Mouse (Mus musculus): ENCODE measurements at regions not wholly inside any gene's neighbourhood (a gene's known extent, or its start where the extent isn't known, plus 50 kb on each side); places are given as distances from the start of the nearest gene placed in this dataset.
A peak's percentile ranks its signal among the peaks of the same experiment; 100 is the strongest.

- no peak for DNase-seq (ENCODE audit: low spot score in 2 of 2)
Observed at GRCm38 (mm10) chrX:23499320-23499719, 134.4 kb upstream of the Klhl13 start.

GRCm38 (mm10) chrX:23495199-23495598 is 130.3 kb upstream of the Klhl13 start:
- no peak for DNase-seq (ENCODE audit: low spot score in 2 of 2)

- no peak for DNase-seq (ENCODE audit: low spot score in 2 of 2)
Observed at GRCm38 (mm10) chrX:23476868-23477267, 112.0 kb upstream of the Klhl13 start.

GRCm38 (mm10) chrX:23466031-23466430 is 101.1 kb upstream of the Klhl13 start:
- DNase-seq (ENCODE audit: low spot score in 2 of 2) = no peak

- peak; percentile 24 to 34 for DNase-seq (ENCODE audit: low spot score in 2 of 2)
Observed at GRCm38 (mm10) chrX:23453616-23454015, 88.7 kb upstream of the Klhl13 start.

GRCm38 (mm10) chrX:23422746-23423145 is 57.9 kb upstream of the Klhl13 start:
- no peak for DNase-seq (ENCODE audit: low spot score in 2 of 2)

- no peak for DNase-seq (ENCODE audit: low spot score in 2 of 2)
Observed at GRCm38 (mm10) chrX:23417525-23417924, 52.6 kb upstream of the Klhl13 start.

Measured in right cerebral cortex, postnatal 10 days (tissue).